Mouse (Mus musculus) hindbrain, embryonic 10.5 days (tissue): ENCODE results near the gene H6pd. TPM values are rescaled to one million over a fixed set of nuclear protein-coding genes. Genes with fewer than 3 reads are reported as not detected.
A peak's percentile ranks its signal among the peaks of the same experiment; 100 is the strongest.

Experiments used
- DNase-seq: peaks from one replicate; pipeline ENCODE4 v3.0.0-alpha.2; 2017; ENCODE audit warnings: low spot score
- H3K27ac ChIP-seq: fragments of 300-500 bp; sonication (generic); 2 replicates; pipeline ENCODE4 v1.5.1; 2016; ENCODE audit warnings: mild to moderate bottlenecking, moderate library complexity
- H3K27me3 ChIP-seq: fragments of 300-500 bp; sonication (generic); 2 replicates; pipeline ENCODE4 v1.6.1; 2016; ENCODE audit warnings: mild to moderate bottlenecking; ENCODE audit not compliant: poor library complexity, insufficient read depth, severe bottlenecking
- H3K36me3 ChIP-seq: fragments of 300-500 bp; sonication (generic); 2 replicates; pipeline ENCODE4 v1.6.1; 2016; ENCODE audit warnings: mild to moderate bottlenecking, moderate library complexity
- H3K4me1 ChIP-seq: fragments of 300-500 bp; sonication (generic); replicated peaks from 2 replicates; pipeline ENCODE4 v1.6.1; 2016; ENCODE audit warnings: mild to moderate bottlenecking
- H3K4me3 ChIP-seq: fragments of 300-500 bp; sonication (generic); 2 replicates; pipeline ENCODE4 v1.5.1; 2016; ENCODE audit warnings: mild to moderate bottlenecking, moderate library complexity
- H3K9me3 ChIP-seq: fragments of 300-500 bp; sonication (generic); 2 replicates; pipeline ENCODE4 v1.6.1; 2016; ENCODE audit warnings: mild to moderate bottlenecking, moderate library complexity
- WGBS: fragments of 180-500 bp; shearing (Covaris S2); methylation state at CpG from one replicate; pipeline ENCODE4 v1.1.7; 2016; 5-methylcytosine and 5-hydroxymethylcytosine counted together
- polyA plus RNA-seq: library from polyadenylated mRNA; unstranded; fragments of >200 nt; fragmentation: Nextera tagmentation; extraction: Ambion mirVana; gene quantifications from 2 replicates; pipeline ENCODE4 v1.2.1, GENCODE M21; 2016

H6pd gene
- polyA plus RNA-seq, 1 experiment from 2014 or later = 5.6 TPM

DNA sequence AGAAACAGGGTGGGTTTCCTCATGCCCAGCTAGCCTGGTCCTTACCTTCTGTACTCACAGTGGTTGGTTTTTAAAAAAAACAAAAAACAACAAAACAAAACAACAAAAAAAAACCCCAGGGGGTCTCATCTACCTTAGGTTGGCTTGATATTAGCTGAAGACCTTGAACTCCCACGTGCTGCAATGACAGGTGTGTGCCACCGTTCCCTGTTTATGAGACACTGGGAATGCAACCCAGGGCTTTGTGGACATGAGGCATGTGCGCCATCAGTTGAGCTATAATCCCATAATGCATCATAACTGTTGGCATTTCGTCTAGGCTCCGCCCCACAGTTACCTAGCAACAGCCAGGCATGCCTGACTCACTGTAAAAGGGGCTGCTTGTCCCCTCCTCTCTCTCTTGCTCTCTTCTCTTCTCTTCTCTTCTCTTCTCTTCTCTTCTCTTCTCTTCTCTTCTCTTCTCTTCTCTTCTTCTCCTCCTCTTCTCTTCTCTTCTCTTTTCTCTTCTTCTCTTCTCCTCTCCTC is 33.0 kb downstream of the H6pd start:
- Histone ChIP-seq H3K36me3 (no peaks in the 10 kb centered on the region), H3K4me3 (no peak overlapping the region), H3K27me3 (peaks cover 19% of the 10 kb centered on the region), H3K4me1 (peaks cover 45% of the 10 kb centered on the region), H3K27ac (no peak overlapping the region), H3K9me3 (no peaks in the 10 kb centered on the region)
- 80% methylated on average over 5 of the region's 5 CpGs for WGBS
- no peak for DNase-seq

DNA sequence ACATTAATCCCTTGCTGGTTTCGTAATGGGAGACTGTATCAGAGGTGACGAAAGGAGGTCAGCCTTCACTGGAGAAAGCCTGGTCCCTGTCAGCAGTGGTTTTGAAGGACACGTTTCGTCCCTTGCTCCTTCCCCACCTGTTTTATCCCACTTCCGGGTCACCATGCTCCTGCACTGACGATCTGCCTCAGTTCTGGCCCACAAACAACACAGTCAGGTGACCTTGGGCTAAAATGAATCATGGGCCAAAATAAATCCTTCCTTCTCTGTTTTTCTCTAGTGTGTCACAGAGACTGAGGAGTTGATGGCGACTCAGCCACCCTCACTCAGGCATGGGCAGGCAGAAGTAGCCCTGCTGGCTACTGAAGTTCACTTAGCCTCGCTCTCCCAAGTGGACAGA is 33.5 kb downstream of the H6pd start:
- 68% methylated on average over 8 of the region's 8 CpGs for WGBS

DNA sequence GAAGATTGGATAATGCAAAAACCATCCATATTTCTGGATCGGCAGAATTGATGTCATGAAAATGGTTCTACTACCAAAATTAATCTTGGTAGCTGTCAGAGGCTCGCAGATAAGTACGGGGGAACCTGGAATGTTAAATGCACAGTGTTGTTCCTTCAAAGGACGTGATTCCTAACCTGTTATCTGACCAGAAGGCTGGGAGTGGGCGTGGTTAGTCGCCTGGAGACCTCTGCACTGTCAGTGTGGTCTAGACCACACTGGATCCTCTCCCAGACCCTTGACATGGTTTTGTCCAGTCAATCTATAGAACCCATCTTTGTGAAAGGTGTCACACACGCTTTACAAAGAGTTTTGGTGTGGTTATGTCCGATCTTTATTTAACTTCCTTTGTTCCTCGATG is 37.4 kb downstream of the H6pd start:
- Histone ChIP-seq H3K4me3 (no peak overlapping the region), H3K4me1 (peaks cover 29% of the 10 kb centered on the region), H3K27me3 (peaks cover 24% of the 10 kb centered on the region; the same call in 1 of the 2 replicates), H3K9me3 (no peaks in the 10 kb centered on the region), H3K27ac (no peak overlapping the region), H3K36me3 (no peaks in the 10 kb centered on the region)
- 81% methylated on average over 9 of the region's 9 CpGs for WGBS
- no peak for DNase-seq

More for the DNA sequence above, 33.5 kb downstream of the H6pd start:
- Histone ChIP-seq H3K27ac (no peak overlapping the region), H3K4me3 (no peak overlapping the region), H3K36me3 (no peaks in the 10 kb centered on the region), H3K9me3 (no peaks in the 10 kb centered on the region), H3K27me3 (peaks cover 24% of the 10 kb centered on the region), H3K4me1 (peaks cover 41% of the 10 kb centered on the region)
- no peak for DNase-seq

- no peak for DNase-seq
- no peak overlapping the region for H3K4me3 ChIP-seq
- H3K9me3 ChIP-seq = no peaks in the 10 kb centered on the region
- H3K27ac ChIP-seq = no peak overlapping the region
- WGBS = 48% methylated on average over 6 of the region's 6 CpGs
- H3K27me3 ChIP-seq = peaks cover 28% of the 10 kb centered on the region; the same call in 1 of the 2 replicates
- H3K36me3 ChIP-seq = no peaks in the 10 kb centered on the region
- peaks cover 41% of the 10 kb centered on the region for H3K4me1 ChIP-seq
Measured at GRCm38 (mm10) chr4:149968526-149968925, 40.3 kb downstream of the H6pd start.

DNA sequence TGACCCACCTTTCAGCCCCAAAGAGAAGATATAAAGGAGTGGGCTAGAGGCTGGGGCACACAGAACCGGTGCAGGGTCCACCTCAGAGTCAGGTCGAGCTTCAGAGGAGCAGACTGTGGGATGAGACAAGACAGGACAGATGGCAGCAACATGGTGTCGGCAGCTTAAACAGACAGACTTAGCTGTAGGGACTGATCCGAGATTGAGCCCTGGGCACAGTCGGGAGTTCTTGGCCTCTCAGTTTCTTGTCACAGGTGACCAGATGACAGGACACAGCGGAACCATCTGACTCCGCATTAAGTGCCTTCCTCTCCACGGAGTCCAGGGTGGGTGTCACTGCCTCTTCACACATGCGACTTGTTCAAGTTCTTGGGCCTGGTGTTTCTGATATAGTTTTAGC is 41.9 kb downstream of the H6pd start:
- DNase-seq = no peak
- WGBS = 87% methylated on average over 9 of the region's 9 CpGs
- Histone ChIP-seq H3K27me3 (peaks cover 28% of the 10 kb centered on the region; the same call in 1 of the 2 replicates), H3K4me3 (no peak overlapping the region), H3K36me3 (no peaks in the 10 kb centered on the region), H3K27ac (no peak overlapping the region), H3K4me1 (peaks cover 33% of the 10 kb centered on the region), H3K9me3 (no peaks in the 10 kb centered on the region)

DNA sequence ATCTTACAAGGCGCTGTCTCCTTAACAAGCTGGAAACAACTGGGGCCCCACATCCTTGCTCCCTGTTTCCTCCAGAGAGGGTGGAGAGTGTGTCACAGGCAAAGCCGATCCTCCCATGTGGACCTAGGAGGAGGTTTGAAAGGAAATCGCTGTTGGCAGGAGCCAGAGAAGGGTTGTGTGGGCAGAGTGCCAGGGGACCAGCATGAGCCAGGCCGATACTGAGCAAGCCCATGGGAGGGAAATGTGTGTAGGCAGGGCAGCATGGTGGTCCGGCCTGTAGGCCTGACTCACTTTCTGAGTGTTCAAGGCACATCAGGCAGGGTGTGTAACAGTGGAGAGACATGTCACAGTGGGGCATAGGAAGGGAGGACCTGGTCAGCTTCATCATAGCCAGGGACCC is 42.6 kb downstream of the H6pd start:
- WGBS = 85% methylated on average over 5 of the region's 5 CpGs
- no peaks in the 10 kb centered on the region for H3K36me3 ChIP-seq
- no peaks in the 10 kb centered on the region for H3K9me3 ChIP-seq
- DNase-seq = no peak
- H3K4me3 ChIP-seq = no peak overlapping the region
- H3K27ac ChIP-seq = no peak overlapping the region
- peaks cover 33% of the 10 kb centered on the region for H3K4me1 ChIP-seq
- peaks cover 28% of the 10 kb centered on the region; the same call in 1 of the 2 replicates for H3K27me3 ChIP-seq

DNA sequence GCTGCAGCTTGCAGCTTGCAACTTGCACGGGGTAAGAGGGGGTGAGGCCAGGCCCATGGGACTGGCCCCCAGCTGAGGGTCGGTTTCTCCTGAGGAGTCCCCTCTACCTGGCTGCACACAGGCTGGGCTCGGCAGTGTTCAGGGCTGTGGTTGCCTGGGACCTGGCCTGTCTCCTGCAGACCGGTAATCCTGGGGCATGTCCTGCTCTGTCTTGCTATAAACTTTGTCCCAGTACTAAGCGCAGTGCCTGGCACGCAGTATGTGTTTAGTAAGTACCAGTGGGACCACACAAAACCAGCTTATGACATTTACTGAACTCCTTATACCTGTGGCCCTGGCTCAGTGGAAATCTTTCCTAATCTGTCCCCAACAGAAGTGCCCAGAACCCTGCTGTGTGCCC is 43.2 kb downstream of the H6pd start:
- Histone ChIP-seq H3K4me1 (peaks cover 33% of the 10 kb centered on the region), H3K27ac (no peak overlapping the region), H3K36me3 (no peaks in the 10 kb centered on the region), H3K9me3 (no peaks in the 10 kb centered on the region), H3K27me3 (peaks cover 24% of the 10 kb centered on the region; the same call in 1 of the 2 replicates), H3K4me3 (no peak overlapping the region)
- WGBS = 78% methylated on average over 6 of the region's 6 CpGs
- DNase-seq = no peak

DNA sequence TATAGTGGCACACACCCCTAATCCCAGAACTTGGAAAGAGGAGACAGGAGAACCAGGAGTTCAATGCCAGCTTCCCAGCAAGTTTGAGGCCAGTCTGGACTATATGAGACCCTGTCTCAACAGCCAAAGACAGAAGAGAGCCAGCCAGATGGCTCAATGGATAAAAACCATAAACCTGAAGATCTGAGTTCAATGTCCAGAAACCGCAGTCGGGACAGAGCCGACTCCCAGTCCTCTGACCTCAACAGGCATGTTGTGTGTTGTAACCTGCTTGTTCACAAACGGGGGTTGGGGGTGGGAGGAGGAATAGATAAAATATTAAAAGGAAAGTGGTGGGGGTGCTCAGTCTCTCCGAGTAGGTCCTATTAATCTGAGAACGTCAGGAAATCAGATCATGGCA is 43.6 kb downstream of the H6pd start:
- no peak overlapping the region for H3K27ac ChIP-seq
- no peak for DNase-seq
- H3K9me3 ChIP-seq = no peaks in the 10 kb centered on the region
- no peak overlapping the region for H3K4me3 ChIP-seq
- peaks cover 20% of the 10 kb centered on the region; the same call in 1 of the 2 replicates for H3K27me3 ChIP-seq
- H3K4me1 ChIP-seq = peaks cover 33% of the 10 kb centered on the region
- no peaks in the 10 kb centered on the region for H3K36me3 ChIP-seq
- 82% methylated on average over 6 of the region's 6 CpGs for WGBS

- no peak overlapping the region for H3K27ac ChIP-seq
Measured at GRCm38 (mm10) chr4:149964770-149965169, 44.1 kb downstream of the H6pd start.

DNA sequence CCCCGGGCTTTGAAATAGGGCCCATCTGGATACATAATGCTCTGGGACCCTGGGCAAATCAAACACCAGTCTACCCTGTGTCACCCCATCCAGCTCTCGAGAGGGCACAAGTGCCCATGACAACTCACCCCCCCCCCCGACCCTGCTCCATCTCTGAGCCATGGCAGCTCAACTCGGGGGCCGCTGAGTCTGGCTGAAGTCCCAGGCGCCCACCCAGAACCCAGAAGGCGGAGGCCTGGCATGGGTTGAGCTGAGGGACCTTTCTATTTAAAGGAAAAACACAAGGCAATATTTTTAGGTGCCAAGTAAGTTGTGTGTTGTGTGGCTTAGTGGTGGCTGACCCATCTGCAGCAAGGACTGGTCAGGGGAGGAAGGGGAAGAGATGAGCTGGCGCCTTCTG is 44.5 kb downstream of the H6pd start:
- Histone ChIP-seq H3K27ac (0 out of 2 replicates have a peak overlapping the region, but pooled peaks have one; percentile 17), H3K27me3 (0 out of 2 replicates have a peak, but pooled peaks cover 10% of the 10 kb centered on the region), H3K9me3 (no peaks in the 10 kb centered on the region), H3K4me1 (peaks cover 28% of the 10 kb centered on the region), H3K36me3 (no peaks in the 10 kb centered on the region), H3K4me3 (no peak overlapping the region)
- DNase-seq = no peak
- 83% methylated on average over 8 of the region's 8 CpGs for WGBS

More at GRCm38 (mm10) chr4:149964770-149965169, 44.1 kb downstream of the H6pd start:
- Histone ChIP-seq H3K27me3 (peaks cover 15% of the 10 kb centered on the region; the same call in 1 of the 2 replicates), H3K36me3 (no peaks in the 10 kb centered on the region), H3K4me1 (peaks cover 29% of the 10 kb centered on the region), H3K9me3 (no peaks in the 10 kb centered on the region), H3K4me3 (no peak overlapping the region)
- 57% methylated on average over 3 of the region's 3 CpGs for WGBS
- DNase-seq = no peak

DNA sequence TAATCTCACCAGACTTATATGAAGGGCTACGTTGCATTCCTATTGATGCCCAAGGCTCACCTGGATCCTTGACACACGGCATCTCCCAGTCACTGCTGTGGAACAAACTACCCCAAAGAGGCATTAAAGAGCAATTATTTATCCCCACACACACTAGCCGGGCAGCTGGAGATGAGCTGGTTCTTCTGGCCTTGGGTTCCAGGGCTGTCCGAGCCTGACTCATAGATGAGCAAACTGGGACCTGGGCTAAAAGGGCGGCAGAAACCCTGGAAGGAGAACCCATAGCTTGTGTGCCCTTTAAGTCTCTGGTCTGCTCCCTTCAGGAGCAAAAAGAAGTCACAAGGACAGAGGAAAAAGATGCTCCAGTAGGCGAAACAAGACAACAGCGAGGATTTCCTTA is 48.4 kb downstream of the H6pd start:
- WGBS = 91% methylated on average over 7 of the region's 7 CpGs
- peaks cover 21% of the 10 kb centered on the region for H3K4me1 ChIP-seq
- no peaks in the 10 kb centered on the region for H3K36me3 ChIP-seq
- no peaks in the 10 kb centered on the region for H3K9me3 ChIP-seq
- H3K27me3 ChIP-seq = peaks cover 27% of the 10 kb centered on the region
- DNase-seq = no peak
- no peak overlapping the region for H3K4me3 ChIP-seq
- H3K27ac ChIP-seq = no peak overlapping the region

- Histone ChIP-seq H3K36me3 (no peaks in the 10 kb centered on the region), H3K27me3 (peaks cover 30% of the 10 kb centered on the region), H3K4me1 (peaks cover 20% of the 10 kb centered on the region), H3K9me3 (no peaks in the 10 kb centered on the region), H3K4me3 (no peak overlapping the region), H3K27ac (no peak overlapping the region)
- DNase-seq = no peak
- WGBS = 57% methylated on average over 10 of the region's 10 CpGs
Measured at GRCm38 (mm10) chr4:149959816-149960215, 49.0 kb downstream of the H6pd start.

DNA sequence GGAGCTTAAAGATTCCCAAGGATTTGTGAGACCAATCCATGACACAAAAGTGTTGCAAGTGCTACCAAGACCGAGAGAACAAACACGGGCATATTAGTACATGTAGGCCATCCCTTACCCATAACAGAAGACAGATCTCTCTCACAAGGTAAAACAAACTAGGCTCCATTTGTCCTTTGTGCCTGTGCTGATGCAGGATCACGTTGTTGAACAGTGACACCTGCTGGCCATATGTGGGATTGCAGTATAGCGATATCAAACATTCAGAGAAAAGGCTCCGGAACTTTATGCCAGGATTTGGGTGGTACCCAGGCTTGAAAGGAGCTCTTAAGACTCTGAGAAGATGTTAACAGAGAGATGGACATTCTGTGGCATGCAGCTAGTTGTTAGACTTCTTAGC is 50.3 kb downstream of the H6pd start:
- H3K36me3 ChIP-seq = no peaks in the 10 kb centered on the region
- H3K4me3 ChIP-seq = no peak overlapping the region
- H3K27ac ChIP-seq = no peak overlapping the region
- H3K9me3 ChIP-seq = no peaks in the 10 kb centered on the region
- H3K4me1 ChIP-seq = peaks cover 24% of the 10 kb centered on the region
- H3K27me3 ChIP-seq = peaks cover 40% of the 10 kb centered on the region
- 11% methylated on average over 5 of the region's 5 CpGs for WGBS
- peak; percentile 82 for DNase-seq

DNA sequence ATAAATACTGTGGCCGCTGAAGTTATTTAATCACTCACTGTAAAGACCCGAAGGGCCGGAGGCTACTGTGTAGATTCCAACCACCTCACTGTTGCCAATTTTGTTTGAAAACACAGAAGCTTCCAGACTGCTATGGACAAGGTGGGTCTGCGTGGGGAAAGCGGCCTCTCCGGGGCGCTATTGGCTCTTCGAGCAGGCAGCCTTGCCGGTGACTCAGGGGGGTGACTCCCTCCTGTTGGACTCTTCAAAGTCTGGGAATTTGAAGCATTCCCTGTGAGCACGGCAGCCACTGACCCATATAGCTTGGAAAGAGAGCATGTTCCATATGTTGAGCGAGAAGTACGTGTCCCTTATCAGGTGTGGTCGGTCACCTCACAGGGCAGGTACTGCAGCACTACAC is 52.8 kb downstream of the H6pd start:
- Histone ChIP-seq H3K27ac (no peak overlapping the region), H3K4me3 (no peak overlapping the region), H3K4me1 (peaks cover 34% of the 10 kb centered on the region), H3K36me3 (no peaks in the 10 kb centered on the region), H3K27me3 (peaks cover 65% of the 10 kb centered on the region), H3K9me3 (no peaks in the 10 kb centered on the region)
- 56% methylated on average over 13 of the region's 13 CpGs for WGBS
- no peak for DNase-seq
